Comparison of ENCODE assay signal across 20 mouse cellular contexts in the genomic region with DNA sequence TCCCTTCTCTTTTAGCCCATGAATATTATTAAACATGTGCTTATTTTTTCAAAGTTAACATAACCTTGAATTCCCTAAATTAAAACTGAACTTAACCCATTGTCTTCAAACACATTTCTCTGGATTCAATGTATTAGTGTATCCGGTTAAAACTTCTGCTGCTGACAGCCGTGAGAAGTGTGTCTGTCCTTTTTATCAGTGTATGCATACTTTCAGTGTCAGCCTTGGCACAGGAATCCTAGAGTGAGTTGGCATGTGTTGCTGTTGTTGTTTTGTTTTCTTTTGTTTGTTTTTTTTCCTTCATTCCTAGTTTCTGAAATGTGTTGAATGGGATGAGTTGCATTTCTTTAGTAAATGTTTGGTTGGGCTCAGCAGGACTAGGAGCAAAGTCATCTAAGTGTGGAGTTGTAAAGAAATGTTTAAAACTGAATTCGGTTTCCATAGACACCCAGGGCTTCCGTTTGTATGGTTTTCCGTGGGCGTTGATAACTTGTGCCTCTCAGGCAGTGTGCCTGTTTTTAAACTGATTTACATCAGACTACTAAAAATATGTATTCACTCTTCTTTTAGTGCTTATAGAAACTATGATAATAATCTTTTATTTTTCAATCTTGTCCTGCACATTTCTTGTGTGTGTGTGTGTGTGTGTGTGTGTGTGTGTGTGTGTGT.
DNase-seq lines count a peak whose midpoint lies in the region; ATAC-seq and TF ChIP-seq lines count a peak whose summit lies in the region.
"Had no signal": no experiment of that assay in that cellular context is flagged by ENCODE, and none has a peak within 500 bp of the region (broad histone marks: within the 10 kb centered on the region; RNA-seq: fewer than 3 reads in every experiment).

No protein-coding gene starts in this region.

- peak; percentile 24 to 56 for DNase-seq in left cerebral cortex, postnatal 25 days (ENCODE audit: low spot score in 2 of 2)
- DNase-seq in left cerebral cortex, postnatal 4 days: no peak
- peak; percentile 7 to 18 for DNase-seq in B cell, adult 2 months
- DNase-seq in Muller cell, postnatal 12 days (ENCODE audit: inconsistent ontology term): peak; percentile 14
- DNase-seq in kidney, adult 2 months: no peak
- no peak for DNase-seq in c-Kit-positive CD71-positive TER-119-positive erythroid progenitor cells, embryonic 14.5 days (ENCODE audit: low spot score)
- no peak for DNase-seq in adrenal gland, postnatal 10 days
- DNase-seq: adrenal gland, adult 2 months; cerebellum, adult 2 months; heart, adult 18-20 months; heart, postnatal 10 days; kidney, adult 11 months; kidney, postnatal 14 days; liver, embryonic 13.5 days; lung, postnatal 10 days had no signal

- no peaks in the 10 kb centered on the region for H3K27me3 ChIP-seq in kidney, adult 2 months (replicated peaks; ENCODE audit: control insufficient read depth, insufficient read depth, low read length)
- H3K27me3 ChIP-seq: embryonic facial prominence, embryonic 13.5 days; hindbrain, embryonic 13.5 days; liver, embryonic 13.5 days; Patski; stomach, embryonic 15.5 days had no signal

- no peak for TF ChIP-seq POLR2A in kidney, adult 2 months (IDR thresholded peaks at IDR 0.05; ENCODE audit: low read depth, low read length)

- no peak overlapping the region for H3K27ac ChIP-seq in kidney, adult 2 months (ENCODE audit: insufficient read depth, low read depth, low read length)
- H3K27ac ChIP-seq: embryonic facial prominence, embryonic 13.5 days; hindbrain, embryonic 13.5 days; liver, embryonic 13.5 days; stomach, embryonic 15.5 days had no signal

- H3K36me3 ChIP-seq in kidney, adult 2 months (ENCODE audit: control insufficient read depth, insufficient read depth, low read length): no peaks in the 10 kb centered on the region
- H3K36me3 ChIP-seq: embryonic facial prominence, embryonic 13.5 days; hindbrain, embryonic 13.5 days; liver, embryonic 13.5 days; stomach, embryonic 15.5 days had no signal

- H3K4me3 ChIP-seq in kidney, adult 2 months (ENCODE audit: insufficient read depth, low read depth, low read length): no peak overlapping the region
- H3K4me3 ChIP-seq: embryonic facial prominence, embryonic 13.5 days; hindbrain, embryonic 13.5 days; liver, embryonic 13.5 days; stomach, embryonic 15.5 days had no signal

- TF ChIP-seq CTCF in kidney, adult 2 months (conservative IDR thresholded peaks at IDR 0.05; ENCODE audit: insufficient read depth, insufficient read length, low read depth, low read length): no peak

- ATAC-seq in megakaryocyte progenitor cell, adult 5-6 weeks (replicated peaks; ENCODE audit: poor library complexity): peak; percentile 76
- ATAC-seq: Patski had no signal

- no peaks in the 10 kb centered on the region for H3K4me1 ChIP-seq in kidney, adult 2 months (ENCODE audit: control insufficient read depth, insufficient read depth, low read length)
- H3K4me1 ChIP-seq: embryonic facial prominence, embryonic 13.5 days; hindbrain, embryonic 13.5 days; liver, embryonic 13.5 days had no signal

- intact Hi-C loops in left cerebral cortex, postnatal 25 days (cut with DNase I): no loop called here
- intact Hi-C loops in left cerebral cortex, postnatal 4 days (cut with DNase I): no loop called here

- 77% methylated on average over 6 of the region's 6 CpGs for WGBS in kidney, adult 2 months

Comparison
In these comparisons a context has a peak if more than half of its experiments do, and no peak if none do; other contexts are left out.
1. DNase-seq: peak in left cerebral cortex, postnatal 25 days (2 of 2), B cell, adult 2 months (2 of 2) and Muller cell, postnatal 12 days (single experiment); none in left cerebral cortex, postnatal 4 days (single experiment), kidney, adult 2 months (single experiment), c-Kit-positive CD71-positive TER-119-positive erythroid progenitor cells, embryonic 14.5 days (single experiment) and adrenal gland, postnatal 10 days (single experiment).